Mouse (Mus musculus): ENCODE measurements around the gene Sstr5. TPM values are rescaled to one million over a fixed set of nuclear protein-coding genes. Genes with fewer than 3 reads are reported as not detected.

Gene Sstr5
- not detected in 2 replicates for polyA plus RNA-seq (2011; ENCODE audit: insufficient read length, low read depth, missing spikeins)

DNA sequence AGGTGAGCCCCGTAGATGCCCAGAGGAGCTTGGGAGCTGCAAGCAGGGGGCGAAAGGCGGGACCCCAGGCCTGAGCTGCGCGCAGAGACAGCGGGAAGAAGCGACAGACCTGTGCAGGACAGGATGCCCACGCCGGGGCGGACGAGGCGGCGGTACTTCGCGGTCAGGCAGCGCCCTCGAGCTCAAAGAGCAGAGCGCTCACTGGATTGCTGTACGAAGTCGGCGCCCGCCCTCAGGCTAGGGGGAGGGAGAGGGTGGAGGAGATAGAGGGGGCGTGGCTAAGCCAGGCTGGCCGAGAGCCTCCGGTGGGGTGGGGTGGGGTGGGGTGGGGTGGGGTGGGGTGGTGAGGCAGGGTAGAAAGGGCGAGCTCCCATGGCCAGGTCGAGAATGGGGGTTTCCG is at the start of gene Sstr5:
Gene Sstr5 (minus strand): TSS at position 276 of the 400 bp plus-strand sequence.
- no peak for TF ChIP-seq CTCF (IDR thresholded peaks at IDR 0.05; ENCODE audit: borderline replicate concordance, insufficient read depth, low read length)
- no peak for TF ChIP-seq POLR2A (IDR thresholded peaks at IDR 0.05; ENCODE audit: low read depth, low read length)
- no peaks in the 10 kb centered on the region for H3K4me1 ChIP-seq (ENCODE audit: control insufficient read depth, insufficient read depth, low read length)
- H3K4me3 ChIP-seq (ENCODE audit: insufficient read depth, low read length): no peak within 1 kb of the TSS
- H3K27ac ChIP-seq (ENCODE audit: insufficient read depth, low read length): no peak within 1 kb of the TSS

DNA sequence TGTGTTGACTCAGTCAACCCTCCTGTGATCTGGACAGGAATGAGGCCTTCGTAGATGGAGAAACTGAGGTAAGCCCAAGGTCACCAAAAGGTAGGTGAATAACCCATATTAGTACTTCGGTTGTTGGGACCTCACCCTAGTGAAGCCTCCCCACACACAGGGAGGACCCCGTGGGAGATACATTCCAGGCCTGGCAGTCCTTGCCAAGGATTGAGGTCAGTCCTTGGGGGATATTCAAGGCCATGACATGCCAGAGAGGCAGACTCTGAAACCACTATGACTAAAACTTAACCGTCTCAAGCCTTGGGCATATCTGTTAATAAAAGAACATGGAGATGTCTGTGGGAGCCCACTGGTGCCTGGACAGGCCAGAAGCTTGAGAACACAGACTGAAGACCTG is 44.7 kb upstream of the Sstr5 start:
- TF ChIP-seq POLR2A (IDR thresholded peaks at IDR 0.05; ENCODE audit: low read depth, low read length) (no peak), CTCF (IDR thresholded peaks at IDR 0.05; ENCODE audit: borderline replicate concordance, insufficient read depth, low read length) (no peak)
- H3K4me1 ChIP-seq (ENCODE audit: control insufficient read depth, insufficient read depth, low read length): peaks cover 3% of the 10 kb centered on the region; the same call in 1 of the 2 replicates
- H3K4me3 ChIP-seq (ENCODE audit: insufficient read depth, low read length): no peak overlapping the region
- H3K27ac ChIP-seq (ENCODE audit: insufficient read depth, low read length): no peak overlapping the region

DNA sequence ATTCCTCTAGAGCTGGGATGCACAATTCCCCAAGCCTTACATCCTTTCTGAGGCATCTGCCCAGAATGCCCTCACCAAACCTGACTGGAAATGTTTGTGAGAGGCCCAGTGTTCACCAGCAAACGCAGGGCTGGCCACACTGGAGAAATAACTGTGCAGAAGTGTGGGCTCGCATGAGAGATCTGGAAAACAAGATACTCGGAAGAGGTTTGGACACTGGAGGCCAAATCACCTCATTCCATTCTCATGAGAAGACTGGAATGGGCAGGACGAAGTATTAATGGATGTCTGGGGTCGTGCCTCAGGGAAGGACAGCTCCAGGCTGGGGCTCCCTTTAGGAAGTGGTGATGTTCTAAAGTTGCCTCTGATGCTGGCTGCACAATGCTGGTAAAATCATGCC is 43.6 kb upstream of the Sstr5 start:
- Histone ChIP-seq H3K4me3 (ENCODE audit: insufficient read depth, low read length) (no peak overlapping the region), H3K27ac (ENCODE audit: insufficient read depth, low read length) (no peak overlapping the region; the same call in 1 of the 2 replicates), H3K4me1 (ENCODE audit: control insufficient read depth, insufficient read depth, low read length) (peaks cover 3% of the 10 kb centered on the region; the same call in 1 of the 2 replicates)
- TF ChIP-seq POLR2A (IDR thresholded peaks at IDR 0.05; ENCODE audit: low read depth, low read length) (no peak), CTCF (IDR thresholded peaks at IDR 0.05; ENCODE audit: borderline replicate concordance, insufficient read depth, low read length) (no peak)

DNA sequence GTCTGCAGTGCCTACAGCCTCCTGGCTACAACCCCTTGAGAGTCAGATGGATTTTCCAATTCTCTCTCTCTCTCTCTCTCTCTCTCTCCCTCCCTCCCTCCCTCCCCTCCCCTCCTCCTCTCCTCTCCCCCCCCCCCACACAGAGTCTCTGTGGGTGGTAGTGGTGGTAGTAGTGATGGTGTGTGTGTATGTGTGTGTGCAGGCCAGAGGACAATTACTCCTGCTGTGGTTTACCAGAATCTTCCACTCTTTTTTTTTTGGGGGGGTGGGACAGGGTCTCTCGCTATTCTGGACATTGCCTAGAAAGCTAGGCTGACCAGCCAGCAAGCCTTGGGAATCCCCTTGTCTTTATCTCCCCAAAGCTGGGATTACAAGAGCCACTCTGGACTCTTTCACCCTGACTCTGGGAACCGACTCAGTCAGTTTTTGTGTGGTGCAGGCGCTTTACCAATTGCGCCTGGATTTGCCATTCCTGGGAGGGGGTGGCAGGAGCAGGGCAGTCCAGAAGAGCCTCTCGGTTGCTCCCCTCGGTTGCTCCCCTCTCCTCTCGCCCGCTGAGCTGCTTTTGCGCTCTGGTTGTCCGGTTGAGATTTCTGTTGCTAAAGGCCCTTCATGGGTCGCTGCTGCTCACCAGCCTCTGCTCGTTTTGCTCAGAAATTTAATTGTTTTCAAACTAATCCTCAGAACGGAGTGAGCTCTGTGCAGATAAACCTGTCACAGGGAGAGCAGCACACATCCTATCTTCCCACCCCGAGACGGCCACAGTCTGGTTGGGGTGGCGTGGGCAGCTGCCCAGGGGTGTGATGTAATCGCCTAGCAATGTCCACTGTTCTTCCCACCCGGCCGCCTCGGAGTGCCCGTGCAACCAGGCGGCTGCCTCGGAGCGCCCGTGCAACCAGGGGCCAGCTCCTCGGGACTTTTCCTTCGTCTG is 42.1 kb upstream of the Sstr5 start:
- H3K27ac ChIP-seq (ENCODE audit: insufficient read depth, low read length): peak overlapping the region; percentile 48
- H3K4me1 ChIP-seq (ENCODE audit: control insufficient read depth, insufficient read depth, low read length): peaks cover 3% of the 10 kb centered on the region; the same call in 1 of the 2 replicates
- TF ChIP-seq CTCF (IDR thresholded peaks at IDR 0.05; ENCODE audit: borderline replicate concordance, insufficient read depth, low read length): no peak
- TF ChIP-seq POLR2A (IDR thresholded peaks at IDR 0.05; ENCODE audit: low read depth, low read length): no peak
- no peak overlapping the region for H3K4me3 ChIP-seq (ENCODE audit: insufficient read depth, low read length)

DNA sequence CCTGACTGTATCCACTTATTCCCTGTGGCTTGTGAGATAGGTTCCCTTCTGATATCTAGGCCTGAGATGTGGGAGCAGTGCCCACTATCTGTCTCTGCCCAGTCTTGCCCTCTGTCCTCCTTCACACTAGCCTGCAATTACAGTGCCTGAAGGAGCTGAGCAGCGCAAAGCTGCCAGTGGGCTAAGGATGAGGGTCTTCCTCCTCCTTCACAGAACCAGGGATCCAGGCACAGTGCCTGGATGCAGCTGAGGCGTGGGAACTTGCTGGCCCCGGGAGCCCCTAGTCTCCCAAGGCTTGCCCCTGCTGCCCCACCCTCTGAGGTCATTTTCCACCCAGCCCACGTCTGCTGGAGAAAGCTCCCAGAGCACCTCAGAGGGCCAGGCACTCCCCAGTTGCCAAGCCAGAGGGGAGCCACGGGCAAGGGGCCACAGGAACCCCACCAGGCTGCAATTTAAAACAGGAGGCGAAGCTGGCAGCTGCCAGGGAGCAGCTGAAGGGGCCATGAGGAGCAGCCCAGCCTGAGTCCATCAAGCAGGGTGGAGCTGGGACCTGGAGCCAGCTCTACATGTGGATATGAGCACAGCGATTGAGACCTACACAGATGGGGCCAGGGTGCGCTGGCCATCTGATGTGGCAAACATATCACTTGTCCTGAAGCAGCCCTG is 33.4 kb upstream of the Sstr5 start:
- no peak for TF ChIP-seq CTCF (IDR thresholded peaks at IDR 0.05; ENCODE audit: borderline replicate concordance, insufficient read depth, low read length)
- TF ChIP-seq POLR2A (IDR thresholded peaks at IDR 0.05; ENCODE audit: low read depth, low read length): no peak
- H3K4me1 ChIP-seq (ENCODE audit: control insufficient read depth, insufficient read depth, low read length): no peaks in the 10 kb centered on the region
- H3K4me3 ChIP-seq (ENCODE audit: insufficient read depth, low read length): no peak overlapping the region
- H3K27ac ChIP-seq (ENCODE audit: insufficient read depth, low read length): no peak overlapping the region

DNA sequence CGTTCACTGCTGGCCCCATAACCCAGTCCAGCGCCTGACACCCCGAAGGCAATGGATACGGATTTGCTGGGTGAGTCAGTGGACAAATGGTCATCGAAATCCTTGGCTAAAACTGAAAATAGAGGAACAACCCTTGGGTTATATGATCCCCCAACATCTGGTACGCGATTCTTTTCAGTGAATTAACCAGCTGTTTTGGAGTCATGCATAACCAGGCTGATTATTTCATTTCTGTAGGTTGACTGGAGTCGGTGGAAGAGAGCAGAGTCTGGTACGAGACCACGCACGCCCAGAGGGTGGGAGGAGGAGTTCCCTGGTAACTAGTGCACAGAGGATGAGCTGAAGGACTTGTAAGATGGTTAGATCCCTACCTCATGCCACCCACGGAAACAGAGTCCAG is 25.0 kb upstream of the Sstr5 start:
- no peak overlapping the region for H3K27ac ChIP-seq (ENCODE audit: insufficient read depth, low read length)
- no peaks in the 10 kb centered on the region for H3K4me1 ChIP-seq (ENCODE audit: control insufficient read depth, insufficient read depth, low read length)
- TF ChIP-seq CTCF (IDR thresholded peaks at IDR 0.05; ENCODE audit: borderline replicate concordance, insufficient read depth, low read length) (no peak), POLR2A (IDR thresholded peaks at IDR 0.05; ENCODE audit: low read depth, low read length) (no peak)

DNA sequence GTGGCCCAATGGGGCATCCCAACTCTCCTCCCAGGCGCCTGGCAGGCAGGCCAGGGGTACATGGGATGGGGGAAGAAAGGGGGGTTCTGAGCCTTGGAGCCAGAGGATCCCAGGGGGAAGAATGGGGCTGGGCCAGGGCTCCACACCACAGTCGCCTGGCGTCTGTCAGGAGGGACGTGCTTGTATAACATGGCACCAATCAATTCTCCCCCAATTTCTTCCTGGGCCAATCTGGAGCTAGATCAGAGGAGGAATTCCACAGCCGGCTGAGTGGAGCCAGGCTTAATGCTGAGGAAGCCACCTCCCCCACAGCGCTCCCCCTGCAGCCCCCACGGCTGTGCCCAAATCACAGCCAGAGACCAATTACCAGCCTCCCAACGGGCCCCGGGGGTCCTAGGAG is 23.4 kb upstream of the Sstr5 start:
- H3K27ac ChIP-seq (ENCODE audit: insufficient read depth, low read length): no peak overlapping the region
- no peaks in the 10 kb centered on the region for H3K4me1 ChIP-seq (ENCODE audit: control insufficient read depth, insufficient read depth, low read length)
- TF ChIP-seq CTCF (IDR thresholded peaks at IDR 0.05; ENCODE audit: borderline replicate concordance, insufficient read depth, low read length) (no peak), POLR2A (IDR thresholded peaks at IDR 0.05; ENCODE audit: low read depth, low read length) (no peak)
- H3K4me3 ChIP-seq (ENCODE audit: insufficient read depth, low read length): no peak overlapping the region

More for the DNA sequence above, 25.0 kb upstream of the Sstr5 start:
- H3K4me3 ChIP-seq (ENCODE audit: insufficient read depth, low read length): no peak overlapping the region

DNA sequence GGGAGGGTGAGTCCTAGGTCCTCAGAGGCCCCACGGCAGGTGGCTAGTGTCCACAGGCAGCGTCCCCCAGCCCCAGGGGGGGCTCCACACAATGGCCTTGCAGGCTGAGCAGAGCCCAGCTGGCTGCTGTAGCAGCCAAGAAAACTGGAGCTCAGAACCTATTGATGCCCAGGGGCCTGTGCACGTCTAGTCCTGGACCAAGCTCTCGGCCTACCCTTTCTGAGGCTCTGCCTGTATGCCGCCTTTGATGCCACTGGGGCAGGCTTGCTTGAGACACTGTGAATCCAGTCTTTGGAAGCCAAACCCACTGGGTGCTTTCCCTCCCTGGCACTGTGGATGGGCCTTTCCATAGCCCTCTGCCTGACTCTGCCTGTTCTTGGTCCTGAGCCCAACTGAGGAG is 22.4 kb upstream of the Sstr5 start:
- no peaks in the 10 kb centered on the region for H3K4me1 ChIP-seq (ENCODE audit: control insufficient read depth, insufficient read depth, low read length)
- TF ChIP-seq POLR2A (IDR thresholded peaks at IDR 0.05; ENCODE audit: low read depth, low read length) (no peak), CTCF (IDR thresholded peaks at IDR 0.05; ENCODE audit: borderline replicate concordance, insufficient read depth, low read length) (no peak)
- H3K27ac ChIP-seq (ENCODE audit: insufficient read depth, low read length): no peak overlapping the region
- no peak overlapping the region for H3K4me3 ChIP-seq (ENCODE audit: insufficient read depth, low read length)

DNA sequence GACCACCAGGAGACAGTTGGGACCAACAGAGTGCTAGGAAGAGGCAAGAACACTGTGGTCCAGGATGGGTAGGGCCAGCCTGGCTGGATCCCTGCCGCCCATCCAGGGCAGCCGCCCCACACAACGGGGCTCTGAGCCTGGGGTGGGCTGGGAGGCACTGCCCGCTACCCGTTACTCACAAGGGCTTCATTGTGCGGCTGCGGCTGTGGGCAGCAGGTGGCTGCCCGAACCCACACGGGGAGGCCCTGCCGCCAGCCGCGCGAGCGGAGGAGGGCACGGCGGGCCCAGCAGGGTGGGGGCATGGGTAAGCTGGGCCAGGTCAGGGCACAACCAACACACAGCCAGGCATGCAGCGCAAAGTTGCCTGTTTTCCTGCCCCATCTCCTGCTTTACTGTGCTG is 21.1 kb upstream of the Sstr5 start:
- Histone ChIP-seq H3K4me3 (ENCODE audit: insufficient read depth, low read length) (no peak overlapping the region), H3K4me1 (ENCODE audit: control insufficient read depth, insufficient read depth, low read length) (no peaks in the 10 kb centered on the region), H3K27ac (ENCODE audit: insufficient read depth, low read length) (no peak overlapping the region)
- no peak for TF ChIP-seq CTCF (IDR thresholded peaks at IDR 0.05; ENCODE audit: borderline replicate concordance, insufficient read depth, low read length)
- no peak for TF ChIP-seq POLR2A (IDR thresholded peaks at IDR 0.05; ENCODE audit: low read depth, low read length)

DNA sequence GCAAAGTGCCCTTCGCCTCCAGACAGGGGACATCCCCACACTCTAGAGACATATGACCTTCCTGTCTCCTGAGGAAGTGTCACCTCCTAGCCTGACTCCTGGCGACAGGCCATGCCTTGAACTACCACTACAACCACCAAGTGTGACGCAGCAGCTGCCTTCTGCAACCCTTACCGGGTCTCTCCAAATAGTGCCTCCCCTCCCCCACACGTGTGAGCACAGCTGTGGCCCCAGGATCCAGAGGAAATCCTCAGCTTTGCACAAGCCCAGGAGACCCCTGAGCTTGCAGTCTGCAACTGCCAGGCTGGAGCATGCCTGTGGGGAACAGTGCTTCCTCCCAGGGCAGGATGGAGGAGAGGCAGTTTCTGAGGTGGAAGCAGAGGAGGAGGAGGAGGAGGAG is 19.2 kb upstream of the Sstr5 start:
- TF ChIP-seq CTCF (IDR thresholded peaks at IDR 0.05; ENCODE audit: borderline replicate concordance, insufficient read depth, low read length): no peak
- TF ChIP-seq POLR2A (IDR thresholded peaks at IDR 0.05; ENCODE audit: low read depth, low read length): no peak
- Histone ChIP-seq H3K4me3 (ENCODE audit: insufficient read depth, low read length) (no peak overlapping the region), H3K4me1 (ENCODE audit: control insufficient read depth, insufficient read depth, low read length) (no peaks in the 10 kb centered on the region), H3K27ac (ENCODE audit: insufficient read depth, low read length) (no peak overlapping the region)

Data from embryonic fibroblast, embryonic 13.5 days (primary cell).